Mouse (Mus musculus) lung, postnatal 25 days (tissue): ENCODE data around the gene Dock2.
A peak's percentile ranks its signal among the peaks of the same experiment; 100 is the strongest.
"Not testable (repeated sequence)": the region's sequence is repeated elsewhere in the genome, so short reads cannot be mapped to it uniquely, and the experiment has no call there.

Experiments
- DNase-seq: peaks from one replicate; pipeline ENCODE4 v3.0.0; 2022; ENCODE audit warnings: low spot score

Dock2 gene

GRCm38 (mm10) chr11:34290265-34290664 is 493.4 kb downstream of the Dock2 start:
- no peak for DNase-seq

GRCm38 (mm10) chr11:34284124-34284808 is 499.4 kb downstream of the Dock2 start:
- DNase-seq = no peak

GRCm38 (mm10) chr11:34277047-34277445 is 506.6 kb downstream of the Dock2 start:
- DNase-seq = no peak

GRCm38 (mm10) chr11:34276363-34277046 is 507.2 kb downstream of the Dock2 start:
- DNase-seq = no peak

- DNase-seq = no peak
Measured at GRCm38 (mm10) chr11:34275941-34276340, 507.8 kb downstream of the Dock2 start.

GRCm38 (mm10) chr11:34272016-34272415 is 511.7 kb downstream of the Dock2 start:
- no peak for DNase-seq

- DNase-seq = no peak
Measured at GRCm38 (mm10) chr11:34264099-34264498, 519.6 kb downstream of the Dock2 start.

- no peak for DNase-seq
Measured at GRCm38 (mm10) chr11:34258849-34259469, 524.7 kb downstream of the Dock2 start.

GRCm38 (mm10) chr11:34257548-34258189 is 526.0 kb downstream of the Dock2 start:
- no peak for DNase-seq

- DNase-seq = no peak
Measured at GRCm38 (mm10) chr11:34242979-34243378, 540.7 kb downstream of the Dock2 start.

GRCm38 (mm10) chr11:34240252-34240651 is 543.4 kb downstream of the Dock2 start:
- no peak for DNase-seq

GRCm38 (mm10) chr11:34239691-34240090 is 544.0 kb downstream of the Dock2 start:
- DNase-seq = no peak

GRCm38 (mm10) chr11:34236885-34237284 is 546.8 kb downstream of the Dock2 start:
- DNase-seq = no peak

- DNase-seq = peak; percentile 7
Measured at GRCm38 (mm10) chr11:34236091-34236759, 547.5 kb downstream of the Dock2 start.

GRCm38 (mm10) chr11:34228758-34229364 is 554.8 kb downstream of the Dock2 start:
- peak; percentile 10 for DNase-seq

GRCm38 (mm10) chr11:34227180-34227579 is 556.5 kb downstream of the Dock2 start:
- DNase-seq = no peak

- not testable (repeated sequence) for DNase-seq
Measured at GRCm38 (mm10) chr11:34220596-34220995, 563.1 kb downstream of the Dock2 start.

- peak; percentile 51 for DNase-seq
Measured at GRCm38 (mm10) chr11:34212853-34213252, 570.8 kb downstream of the Dock2 start.

GRCm38 (mm10) chr11:34207989-34208388 is 575.7 kb downstream of the Dock2 start, which contains the start of gene Foxi1:
TSS of gene Foxi1 (minus strand) at chr11:34208089.
- no peak for DNase-seq

GRCm38 (mm10) chr11:34202769-34203168 is 580.9 kb downstream of the Dock2 start:
- DNase-seq = no peak

GRCm38 (mm10) chr11:34195142-34195541 is 588.5 kb downstream of the Dock2 start:
- DNase-seq = no peak
